Mouse (Mus musculus): ENCODE results near the gene Pfpl.
A peak's percentile ranks its signal among the peaks of the same experiment; 100 is the strongest.

Pfpl gene

DNA sequence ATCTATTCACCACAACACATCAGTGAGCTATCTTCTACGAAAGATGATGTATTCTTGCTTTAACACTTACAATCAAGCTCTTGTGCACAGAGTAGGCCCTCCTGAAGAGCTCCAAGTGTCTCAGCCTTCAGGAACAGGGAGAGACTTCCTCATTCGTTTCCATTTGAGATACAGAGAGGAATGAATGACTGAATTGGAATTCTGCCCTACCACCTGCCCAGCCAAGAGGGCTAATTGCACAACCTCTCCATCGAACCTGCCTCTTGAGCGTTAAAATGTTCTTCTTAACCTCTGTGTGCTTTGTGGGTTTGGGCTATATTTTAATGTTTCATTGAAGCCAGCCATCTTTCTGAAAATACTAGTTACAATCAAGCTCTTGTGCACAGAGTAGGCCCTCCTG is 37.0 kb downstream of the Pfpl start:
- no peak for DNase-seq (ENCODE audit: low spot score)

GRCm38 (mm10) chr19:12465530-12466144 is 37.9 kb downstream of the Pfpl start:
- DNase-seq (ENCODE audit: low spot score), result no peak

GRCm38 (mm10) chr19:12466204-12466603 is 38.5 kb downstream of the Pfpl start:
- no peak for DNase-seq (ENCODE audit: low spot score)

DNA sequence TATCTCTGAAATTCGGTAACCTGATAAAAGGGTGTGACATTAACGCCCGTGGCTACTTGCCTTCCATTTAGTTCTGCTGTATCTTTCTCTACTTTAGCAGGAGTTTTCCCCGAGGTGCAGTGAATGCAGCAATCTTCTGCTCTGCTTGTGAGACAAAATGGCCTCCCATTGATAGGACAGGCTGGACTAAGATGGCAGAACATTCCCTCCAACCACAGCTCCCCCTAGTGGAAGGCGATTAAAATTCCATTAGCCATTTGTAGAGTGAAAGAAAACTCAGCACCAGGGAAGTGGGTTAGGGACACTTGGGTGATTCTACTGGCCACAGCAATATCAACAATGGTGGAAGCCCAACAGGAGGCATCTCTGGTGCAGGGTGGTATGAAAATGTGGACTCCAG is 39.7 kb downstream of the Pfpl start:
- DNase-seq (ENCODE audit: low spot score), result no peak

DNA sequence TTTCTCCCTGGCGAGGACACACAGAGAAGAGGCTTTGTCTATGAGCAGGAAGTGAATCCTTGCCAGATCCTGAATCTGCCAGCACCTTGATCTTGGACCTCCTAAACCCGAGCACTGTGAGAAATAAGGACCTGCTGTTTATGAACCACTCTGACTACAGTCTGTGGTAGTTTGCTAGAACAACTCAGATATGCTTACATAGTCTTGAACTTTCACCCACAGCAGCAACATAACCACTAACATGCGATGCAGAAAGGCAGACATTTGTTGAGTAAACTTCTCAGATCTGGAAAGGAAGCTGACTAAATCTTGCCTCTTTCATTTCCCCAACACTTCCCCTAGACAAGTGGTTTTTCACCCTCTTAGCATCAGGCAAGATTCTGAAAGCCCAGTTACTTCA is 44.2 kb downstream of the Pfpl start:
- DNase-seq (ENCODE audit: low spot score), result no peak

- no peak for DNase-seq (ENCODE audit: low spot score)
Measured at GRCm38 (mm10) chr19:12472381-12472976, 44.8 kb downstream of the Pfpl start.

GRCm38 (mm10) chr19:12473201-12473641 is 45.5 kb downstream of the Pfpl start:
- DNase-seq (ENCODE audit: low spot score), result no peak

DNA sequence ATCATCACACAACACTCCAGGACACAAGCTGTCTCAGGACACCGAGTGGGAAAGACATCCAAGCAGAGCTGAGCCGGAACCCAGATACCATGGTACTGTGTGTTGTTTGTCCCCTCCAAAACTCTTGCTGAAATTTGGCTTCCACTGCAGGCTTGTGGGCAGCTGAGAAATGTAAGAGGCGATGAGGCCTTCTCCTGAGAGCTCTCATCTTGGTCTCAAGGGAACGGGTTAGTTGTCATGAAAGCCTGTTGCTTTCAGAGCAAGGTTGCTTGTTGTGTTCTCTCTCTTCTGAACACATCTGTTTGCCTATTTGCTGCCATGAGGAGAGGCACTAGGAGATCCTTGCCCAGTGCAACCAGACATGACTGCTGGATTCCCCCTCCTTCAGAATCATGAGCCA is 46.2 kb downstream of the Pfpl start:
- no peak for DNase-seq (ENCODE audit: low spot score)

DNA sequence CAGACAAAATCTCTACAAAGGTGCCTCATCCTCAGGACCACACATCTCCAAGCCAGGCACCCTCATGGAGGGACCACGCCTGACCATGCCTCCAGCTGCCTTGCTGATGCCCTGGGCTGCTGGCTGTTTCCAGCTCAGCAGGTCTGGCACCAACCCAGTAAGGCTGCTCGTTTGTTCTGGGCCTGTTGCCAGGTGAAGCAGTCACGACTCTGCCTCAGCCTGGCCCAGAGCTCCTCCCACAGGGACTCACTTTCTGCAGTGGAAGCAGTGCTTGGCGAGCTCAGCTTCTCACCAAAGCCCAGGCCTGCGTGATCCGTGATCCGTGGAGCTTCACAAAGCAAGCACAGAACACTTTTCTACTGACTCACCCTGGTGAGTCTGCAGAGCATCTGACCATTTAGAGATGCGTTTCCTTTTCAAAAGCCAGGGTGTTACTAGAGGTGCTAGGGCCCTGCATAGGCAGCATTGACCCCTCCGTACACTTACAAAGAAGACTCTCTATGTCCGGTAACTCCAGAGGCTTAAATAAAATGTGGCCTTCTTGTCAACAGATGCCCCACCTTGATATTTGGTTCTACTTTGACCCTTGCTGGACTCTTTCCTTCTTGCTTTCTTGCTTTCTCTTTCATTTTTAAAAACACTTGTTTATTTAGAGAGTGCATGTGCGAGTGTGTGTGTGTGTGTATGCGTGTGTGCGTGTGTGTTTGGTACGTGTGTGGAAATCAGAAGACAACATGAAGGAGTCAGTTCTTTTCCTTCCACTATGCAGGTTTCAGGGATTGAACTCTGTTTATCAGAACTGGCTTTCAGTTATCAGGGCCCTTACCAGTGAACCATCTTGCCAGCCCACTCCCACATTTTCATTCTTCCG is 47.9 kb downstream of the Pfpl start:
- peak; percentile 86 for DNase-seq (ENCODE audit: low spot score)

GRCm38 (mm10) chr19:12476721-12477270 is 49.1 kb downstream of the Pfpl start:
- peak; percentile 55 for DNase-seq (ENCODE audit: low spot score)

DNA sequence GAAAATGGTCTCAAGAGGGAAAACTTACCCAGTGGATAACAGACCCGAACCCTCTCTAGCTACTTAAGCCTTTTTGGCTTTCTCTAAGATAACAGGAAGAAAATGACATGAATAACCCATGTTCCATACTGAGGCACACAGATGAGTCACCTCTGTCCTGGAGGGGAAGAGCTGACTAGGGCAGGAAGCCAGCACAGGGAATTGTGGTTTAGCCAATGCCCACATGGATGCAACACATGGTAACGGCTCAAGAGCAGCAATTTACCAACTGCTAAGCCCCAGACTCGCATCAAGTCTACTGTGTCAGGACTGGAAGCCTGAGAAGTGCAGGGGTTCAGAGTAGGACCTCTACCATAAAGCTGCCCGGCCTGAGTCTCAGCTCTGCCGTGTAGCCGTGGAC is 50.7 kb downstream of the Pfpl start:
- no peak for DNase-seq (ENCODE audit: low spot score)
